Mouse (Mus musculus) erythroid progenitor cell, adult 5-6 weeks (primary cell): ENCODE results near the gene Zc3hav1l. TPM values are rescaled to one million over a fixed set of nuclear protein-coding genes. Genes with fewer than 3 reads are reported as not detected.

Experiments used
- ATAC-seq: replicated peaks from 2 replicates; pipeline ENCODE4 v1.8.0; 2016; ENCODE audit warnings: moderate number of reproducible peaks, mild to moderate bottlenecking, moderate TSS enrichment, inconsistent platforms; ENCODE audit not compliant: poor library complexity, low FRiP score, severe bottlenecking
- total RNA-seq, 2 experiments: library from RNA; stranded (forward) in 1 of 2; stranded (reverse) in 1 of 2; fragments of 150-400 nt in 1 of 2; fragments of 186-747, 209-891 nt in 1 of 2; gene quantifications; 2 replicates each; pipeline versions ENCODE4 v1.2.3 to v1.2.4; 2015 to 2017; ENCODE audit warnings: low replicate concordance in 2 of 2

Zc3hav1l gene
- total RNA-seq (2015; ENCODE audit: low replicate concordance) (1.1 and 2.5 TPM in 2 replicates), total RNA-seq (2017; ENCODE audit: low replicate concordance) (0.64 and 1.1 TPM in 2 replicates)

GRCm38 (mm10) chr6:38298761-38299401 is at the start of gene Zc3hav1l:
Zc3hav1l (minus strand) TSS chr6:38299259.
- ATAC-seq: no peak; the same call in 1 of the 2 replicates

GRCm38 (mm10) chr6:38347875-38348274 is 48.8 kb upstream of the Zc3hav1l start:
- no peak for ATAC-seq

- peak; percentile 77 for ATAC-seq
Observed at GRCm38 (mm10) chr6:38345796-38346195, 46.7 kb upstream of the Zc3hav1l start.

GRCm38 (mm10) chr6:38344006-38344670 is 45.1 kb upstream of the Zc3hav1l start:
- ATAC-seq: no peak

- ATAC-seq: no peak
Observed at GRCm38 (mm10) chr6:38343581-38343980, 44.5 kb upstream of the Zc3hav1l start.

- no peak for ATAC-seq
Observed at GRCm38 (mm10) chr6:38342666-38342992, 43.6 kb upstream of the Zc3hav1l start.

GRCm38 (mm10) chr6:38341751-38342665 is 42.9 kb upstream of the Zc3hav1l start:
- peak; percentile 86 for ATAC-seq

- no peak for ATAC-seq
Observed at GRCm38 (mm10) chr6:38339078-38339477, 40.0 kb upstream of the Zc3hav1l start.

- ATAC-seq: no peak
Observed at GRCm38 (mm10) chr6:38337951-38338350, 38.9 kb upstream of the Zc3hav1l start.

- no peak for ATAC-seq
Observed at GRCm38 (mm10) chr6:38337166-38337705, 38.2 kb upstream of the Zc3hav1l start.

GRCm38 (mm10) chr6:38335264-38335663 is 36.2 kb upstream of the Zc3hav1l start:
- no peak for ATAC-seq

- ATAC-seq: peak; percentile 67; the same call in 1 of the 2 replicates
Observed at GRCm38 (mm10) chr6:38326596-38326995, 27.5 kb upstream of the Zc3hav1l start.

GRCm38 (mm10) chr6:38320621-38321020 is 21.6 kb upstream of the Zc3hav1l start:
- no peak for ATAC-seq

- peak; percentile 91 for ATAC-seq
Observed at GRCm38 (mm10) chr6:38316050-38316449, 17.0 kb upstream of the Zc3hav1l start.

- ATAC-seq: no peak
Observed at GRCm38 (mm10) chr6:38309741-38310140, 10.7 kb upstream of the Zc3hav1l start.

GRCm38 (mm10) chr6:38304981-38305380 is 5.9 kb upstream of the Zc3hav1l start:
- ATAC-seq: no peak

- no peak for ATAC-seq
Observed at GRCm38 (mm10) chr6:38298246-38298635, 818 bp downstream of the Zc3hav1l start.

GRCm38 (mm10) chr6:38297580-38298245 is 1.3 kb downstream of the Zc3hav1l start:
- no peak for ATAC-seq

- ATAC-seq: no peak
Observed at GRCm38 (mm10) chr6:38293708-38294107, 5.4 kb downstream of the Zc3hav1l start.
